Mouse (Mus musculus): ENCODE results near the gene Klhl9.

Gene Klhl9

GRCm38 (mm10) chr4:88714281-88714680 is 8.0 kb downstream of the Klhl9 start:
- DNase-seq = no peak

GRCm38 (mm10) chr4:88707128-88707826 is 15.0 kb downstream of the Klhl9 start:
- no peak for DNase-seq

GRCm38 (mm10) chr4:88705924-88706323 is 16.3 kb downstream of the Klhl9 start:
- no peak for DNase-seq

- no peak for DNase-seq
Measured at GRCm38 (mm10) chr4:88699301-88699700, 23.0 kb downstream of the Klhl9 start.

- DNase-seq = no peak
Measured at GRCm38 (mm10) chr4:88698781-88699180, 23.5 kb downstream of the Klhl9 start.

- DNase-seq = no peak
Measured at GRCm38 (mm10) chr4:88697753-88698152, 24.5 kb downstream of the Klhl9 start.

GRCm38 (mm10) chr4:88697108-88697507 is 25.2 kb downstream of the Klhl9 start:
- DNase-seq = no peak

GRCm38 (mm10) chr4:88696237-88696884 is 25.9 kb downstream of the Klhl9 start:
- peak; percentile 74 for DNase-seq

GRCm38 (mm10) chr4:88693392-88693791 is 28.9 kb downstream of the Klhl9 start:
- DNase-seq = no peak

GRCm38 (mm10) chr4:88692537-88692936 is 29.7 kb downstream of the Klhl9 start:
- DNase-seq = no peak

GRCm38 (mm10) chr4:88691259-88691658 is 31.0 kb downstream of the Klhl9 start, which contains the start of gene Ifnab:
Gene Ifnab (minus strand): TSS chr4:88691359.
- DNase-seq = no peak

GRCm38 (mm10) chr4:88683812-88684211 is 38.5 kb downstream of the Klhl9 start, which contains the start of gene Ifna2:
Gene Ifna2 (minus strand): TSS chr4:88683912.
- DNase-seq = no peak

- no peak for DNase-seq
Measured at GRCm38 (mm10) chr4:88681353-88681752, 40.9 kb downstream of the Klhl9 start.

- no peak for DNase-seq
Measured at GRCm38 (mm10) chr4:88680362-88680761, 41.9 kb downstream of the Klhl9 start.

GRCm38 (mm10) chr4:88676824-88677223 is 45.4 kb downstream of the Klhl9 start, which contains the start of gene Ifna16:
Gene Ifna16 (minus strand): TSS chr4:88676924.
- DNase-seq = no peak
